Mouse (Mus musculus): ENCODE data around the gene Ffar1.

- TF ChIP-seq CTCF (IDR thresholded peaks at IDR 0.05; ENCODE audit: borderline replicate concordance, insufficient read depth, low read depth, low read length) (no peak), POLR2A (IDR thresholded peaks at IDR 0.05; ENCODE audit: borderline replicate concordance, insufficient read depth, low read length) (no peak)
These were observed 26.3 kb upstream of the Ffar1 start for GRCm38 (mm10) chr7:30887568-30888188.
